Mouse (Mus musculus) olfactory bulb, adult 2 months (tissue): ENCODE data around the gene Col23a1. TPM values are rescaled to one million over a fixed set of nuclear protein-coding genes. Genes with fewer than 3 reads are reported as not detected.

ENCODE experiments used
- H3K27ac ChIP-seq: fragments of 200-500 bp; 2 replicates; pipeline ENCODE4 v1.5.1; 2012; ENCODE audit warnings: low read depth, low read length; ENCODE audit not compliant: insufficient read depth
- H3K4me1 ChIP-seq: fragments of 200-500 bp; 2 replicates; pipeline ENCODE4 v1.6.1; 2012; ENCODE audit warnings: low read length; ENCODE audit not compliant: control insufficient read depth, insufficient read depth
- H3K4me3 ChIP-seq: fragments of 200-500 bp; 2 replicates; pipeline ENCODE4 v1.5.1; 2012; ENCODE audit warnings: mild to moderate bottlenecking, low read depth, low read length, moderate library complexity; ENCODE audit not compliant: insufficient read depth
- CTCF ChIP-seq: fragments of 200-500 bp; IDR thresholded peaks from 2 replicates; pipeline ENCODE4 v1.5.1; 2012; ENCODE audit warnings: low read depth, mild to moderate bottlenecking, low read length, moderate library complexity; ENCODE audit not compliant: insufficient read depth
- POLR2A ChIP-seq: fragments of 200-500 bp; IDR thresholded peaks from 2 replicates; pipeline ENCODE4 v1.6.1; 2012; ENCODE audit warnings: mild to moderate bottlenecking, low read depth, low read length, moderate library complexity; ENCODE audit not compliant: insufficient read depth
- WGBS: fragments of 180-500 bp; shearing (Covaris S2); methylation state at CpG from one replicate; pipeline ENCODE4 v1.1.7; 2018; 5-methylcytosine and 5-hydroxymethylcytosine counted together
- polyA plus RNA-seq: library from polyadenylated mRNA; stranded (reverse); fragments of >200 nt; gene quantifications from 2 replicates; pipeline ENCODE4 v1.2.4, GENCODE M21; 2012; ENCODE audit warnings: low replicate concordance; ENCODE audit not compliant: missing spikeins, insufficient read depth, insufficient read length

Gene Col23a1
- polyA plus RNA-seq, 1 experiment: not detected

DNA sequence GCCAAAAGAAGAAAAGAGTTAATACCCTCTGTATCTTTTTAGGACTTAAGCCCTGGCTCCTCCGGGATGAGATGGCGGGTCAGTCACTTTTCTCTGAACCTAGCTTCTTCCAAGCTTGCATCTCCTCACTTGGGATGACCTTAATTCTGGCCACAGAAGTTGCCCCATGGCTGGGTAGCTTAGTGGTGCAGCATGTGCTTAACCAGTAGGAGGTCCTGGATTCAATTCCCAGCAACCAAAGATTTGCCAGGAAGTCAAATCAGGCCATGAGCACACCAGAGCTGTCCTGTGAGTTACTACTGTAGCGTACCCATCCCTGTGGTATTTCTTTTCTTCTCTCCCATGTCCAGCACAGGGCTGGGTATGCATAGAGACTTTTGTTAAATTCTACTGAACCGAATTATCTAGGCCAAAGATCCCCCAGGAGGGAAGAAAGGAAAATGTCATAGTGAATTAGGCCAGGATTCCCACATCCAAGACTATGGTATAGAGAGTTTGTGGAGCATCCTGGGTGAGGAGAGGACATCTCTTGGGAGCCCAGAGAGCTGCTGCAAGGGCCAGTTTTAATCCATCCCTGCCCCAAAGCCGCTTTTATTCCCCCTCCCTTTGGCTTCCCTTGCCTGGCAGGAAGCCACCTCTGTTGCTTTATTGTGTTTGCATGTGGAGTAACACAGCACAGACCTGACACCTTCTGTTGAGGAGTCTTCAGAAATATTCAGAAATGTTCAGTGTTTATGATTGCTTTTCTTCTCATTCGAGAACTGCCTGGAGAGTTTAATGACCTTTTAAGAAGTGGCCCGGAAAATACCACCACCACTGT, 26.5 kb downstream of the Col23a1 start:
- H3K4me3 ChIP-seq: no peak overlapping the region
- TF ChIP-seq POLR2A (no peak), CTCF (no peak)
- H3K4me1 ChIP-seq: no peaks in the 10 kb centered on the region
- 77% methylated on average over 7 of the region's 7 CpGs for WGBS
- H3K27ac ChIP-seq: no peak overlapping the region

- H3K27ac ChIP-seq: no peak overlapping the region
- TF ChIP-seq POLR2A: no peak
- no peak overlapping the region for H3K4me3 ChIP-seq
- no peaks in the 10 kb centered on the region for H3K4me1 ChIP-seq
Measured at GRCm38 (mm10) chr11:51320609-51321008, 30.9 kb downstream of the Col23a1 start.

DNA sequence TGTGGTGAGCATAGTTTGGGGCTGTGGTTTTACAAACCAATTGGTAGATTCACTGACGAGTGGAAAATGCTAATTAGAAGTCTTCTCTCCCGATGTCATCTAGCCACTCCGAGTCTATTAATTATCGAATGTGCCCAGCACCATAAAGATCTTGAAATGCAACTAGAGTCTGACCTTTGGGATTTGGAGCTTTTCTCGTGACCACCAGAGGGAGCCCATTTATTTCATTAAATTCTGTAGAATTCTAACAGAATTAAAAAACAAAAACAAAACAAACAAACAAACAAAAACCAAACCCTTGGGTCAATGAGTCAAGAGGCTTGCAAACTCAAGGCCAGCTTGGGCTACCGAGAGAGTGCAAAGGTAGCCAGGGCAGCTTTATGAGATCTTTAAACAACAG, 37.2 kb downstream of the Col23a1 start:
- TF ChIP-seq POLR2A (no peak), CTCF (no peak)
- Histone ChIP-seq H3K27ac (no peak overlapping the region), H3K4me3 (no peak overlapping the region), H3K4me1 (peaks cover 3% of the 10 kb centered on the region; the same call in 1 of the 2 replicates)
- 41% methylated on average over 6 of the region's 6 CpGs for WGBS

- H3K4me3 ChIP-seq: no peak overlapping the region
- 89% methylated on average over 12 of the region's 12 CpGs for WGBS
- no peak for TF ChIP-seq POLR2A
- TF ChIP-seq CTCF: no peak
- H3K4me1 ChIP-seq: peaks cover 3% of the 10 kb centered on the region; the same call in 1 of the 2 replicates
- H3K27ac ChIP-seq: no peak overlapping the region
Measured at GRCm38 (mm10) chr11:51328387-51328942, 38.7 kb downstream of the Col23a1 start.

DNA sequence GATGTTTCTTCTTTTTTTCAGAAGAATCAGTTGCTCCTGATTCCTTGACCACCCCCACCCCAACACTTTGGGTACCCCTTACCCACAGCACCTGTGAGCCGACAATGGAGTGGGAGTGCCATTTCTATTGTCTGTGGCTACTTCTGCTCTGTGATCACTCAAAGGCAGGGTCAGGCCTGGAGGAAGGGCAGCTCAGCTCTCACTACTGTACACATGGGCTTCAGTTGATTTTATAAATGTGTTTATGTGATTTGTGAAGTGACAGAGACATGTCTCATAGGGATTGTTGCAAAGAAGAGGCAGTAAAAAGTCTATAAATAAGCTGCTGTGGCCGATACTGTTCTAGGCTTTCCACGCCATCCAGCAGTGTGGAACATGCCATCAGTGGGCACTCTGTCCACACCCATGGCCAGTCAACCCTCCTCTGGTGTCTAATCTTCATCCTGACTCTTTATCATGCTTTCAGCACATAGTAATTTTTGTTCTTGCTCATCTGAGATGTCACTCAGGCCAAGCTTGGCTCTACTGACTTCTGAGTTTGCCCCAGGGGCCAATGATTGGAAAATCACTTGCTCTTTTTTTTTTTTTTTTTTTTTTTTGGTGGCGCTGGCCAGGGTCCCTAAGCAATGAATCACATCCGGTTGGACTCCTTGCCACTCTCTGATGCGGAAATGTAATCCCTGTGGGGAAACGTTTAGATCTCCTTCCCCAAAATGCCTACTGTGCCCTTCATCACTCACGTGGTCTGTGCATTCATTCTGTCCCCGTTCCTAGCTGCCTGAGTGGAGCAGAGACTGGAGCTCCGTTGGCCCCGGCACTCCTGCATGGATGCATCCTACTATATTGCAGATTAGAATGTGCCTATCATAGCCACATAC, 40.4 kb downstream of the Col23a1 start:
- Histone ChIP-seq H3K4me3 (no peak overlapping the region), H3K4me1 (peaks cover 3% of the 10 kb centered on the region; the same call in 1 of the 2 replicates), H3K27ac (no peak overlapping the region)
- 76% methylated on average over 11 of the region's 11 CpGs for WGBS
- TF ChIP-seq CTCF: no peak
- no peak for TF ChIP-seq POLR2A

- no peak for TF ChIP-seq CTCF
- no peak for TF ChIP-seq POLR2A
- Histone ChIP-seq H3K27ac (no peak overlapping the region), H3K4me1 (no peaks in the 10 kb centered on the region; the same call in 1 of the 2 replicates), H3K4me3 (no peak overlapping the region)
- WGBS: 84% methylated on average over 5 of the region's 5 CpGs
Measured at GRCm38 (mm10) chr11:51334017-51334416, 44.3 kb downstream of the Col23a1 start.

DNA sequence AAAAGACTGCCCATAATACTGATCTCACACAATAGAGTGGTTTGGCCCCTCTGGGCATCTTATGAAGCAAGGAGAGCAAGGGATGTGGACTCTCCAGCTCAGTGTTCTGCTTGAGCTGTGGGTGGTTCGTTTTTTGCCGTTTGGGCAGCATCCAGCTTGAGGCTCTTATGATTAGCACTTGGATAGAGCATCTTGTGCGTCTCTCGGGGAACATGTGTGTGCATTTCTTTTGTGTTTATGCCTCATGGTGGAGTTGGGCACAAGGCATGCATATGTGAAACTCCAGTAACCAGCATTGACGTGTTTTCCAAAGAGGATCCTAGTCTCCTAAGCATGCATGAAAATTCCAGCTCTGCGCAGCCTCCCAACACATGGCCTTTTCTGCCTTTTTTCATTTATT, 47.9 kb downstream of the Col23a1 start:
- no peak overlapping the region for H3K27ac ChIP-seq
- TF ChIP-seq POLR2A: no peak

DNA sequence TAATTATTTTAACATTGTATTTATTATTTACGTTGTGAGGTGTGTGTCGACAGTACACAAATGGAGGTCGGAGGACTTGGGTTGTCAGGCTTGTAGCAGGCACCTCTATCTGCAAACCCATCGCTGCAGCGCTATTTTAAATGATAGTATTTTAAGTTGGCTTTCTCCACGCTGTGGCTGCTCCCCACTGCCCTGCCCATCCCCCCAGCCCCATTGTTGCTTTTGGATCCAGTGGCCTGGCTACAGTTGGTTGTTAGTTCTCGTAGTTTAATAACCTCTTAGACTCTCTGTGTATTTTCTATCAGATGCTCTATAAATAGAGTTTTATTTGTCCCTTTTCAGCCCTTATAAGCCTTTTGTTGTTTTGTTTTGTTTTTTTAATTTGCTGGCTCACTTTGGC, 48.7 kb downstream of the Col23a1 start:
- Histone ChIP-seq H3K4me1 (no peaks in the 10 kb centered on the region; the same call in 1 of the 2 replicates), H3K27ac (no peak overlapping the region), H3K4me3 (no peak overlapping the region)
- WGBS: 61% methylated on average over 7 of the region's 7 CpGs
- TF ChIP-seq CTCF (no peak), POLR2A (no peak)

More for the DNA sequence above, 47.9 kb downstream of the Col23a1 start:
- Histone ChIP-seq H3K4me1 (no peaks in the 10 kb centered on the region; the same call in 1 of the 2 replicates), H3K4me3 (no peak overlapping the region)
- 74% methylated on average over 6 of the region's 6 CpGs for WGBS

DNA sequence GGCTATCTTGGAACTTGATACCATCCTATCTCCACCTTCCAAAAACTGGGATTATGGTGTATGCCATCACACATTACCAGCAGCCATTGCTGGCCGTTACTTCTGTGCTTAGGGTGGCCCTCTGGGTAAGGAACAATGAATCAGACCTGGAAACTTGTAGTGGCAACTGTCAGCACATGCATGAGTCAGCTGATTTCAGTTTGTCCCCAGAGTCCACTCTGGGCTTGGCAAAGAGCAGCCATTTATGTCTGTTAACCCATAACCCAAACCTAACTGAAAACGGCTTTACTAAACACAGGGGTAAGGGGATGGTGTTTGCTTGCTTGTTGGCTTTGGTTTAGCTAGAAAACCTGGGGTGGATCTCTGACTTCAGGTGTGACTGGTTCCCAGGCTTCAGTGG, 51.4 kb downstream of the Col23a1 start:
- TF ChIP-seq POLR2A (no peak), CTCF (no peak)
- WGBS: 87% methylated on average over 2 of the region's 2 CpGs
- no peak overlapping the region for H3K27ac ChIP-seq
- peaks cover 3% of the 10 kb centered on the region; the same call in 1 of the 2 replicates for H3K4me1 ChIP-seq
- no peak overlapping the region for H3K4me3 ChIP-seq
